Mouse (Mus musculus): Measurements from ENCODE around the gene Mknk2.

DNA sequence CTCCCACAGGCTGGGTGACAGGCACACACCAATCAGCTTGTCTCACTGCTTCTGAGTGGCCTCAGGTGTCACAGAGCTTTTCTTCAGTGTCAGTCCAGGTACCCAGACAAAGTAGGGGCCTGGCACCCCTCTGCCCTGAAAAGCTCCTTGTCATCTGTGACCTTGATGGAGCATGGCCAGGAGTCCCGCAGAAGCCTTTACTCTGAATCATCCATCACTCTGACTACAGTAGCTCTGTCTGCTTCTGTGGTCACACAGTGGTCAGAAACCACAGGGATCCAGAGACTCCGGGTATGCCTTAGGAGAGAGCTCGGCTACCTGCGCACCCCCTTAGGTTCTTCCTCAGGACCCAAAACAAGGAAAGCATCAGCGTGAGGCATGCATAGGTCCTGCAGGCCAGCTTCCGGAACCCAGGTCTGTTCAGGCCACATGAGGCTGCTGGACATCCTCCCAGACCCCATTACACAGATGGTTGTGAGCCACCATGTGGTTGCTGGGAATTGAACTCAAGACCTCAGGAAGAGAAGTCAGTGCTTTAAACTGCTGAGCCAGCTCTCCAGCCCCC lies 24.7 kb downstream of the Mknk2 start:
- TF ChIP-seq EP300 (IDR thresholded peaks at IDR 0.05) (no peak), CTCF (IDR thresholded peaks at IDR 0.05) (no peak)

Measured in lung, postnatal 0 days (tissue).